ENCODE assay signal across 22 mouse cellular contexts in the genomic region with DNA sequence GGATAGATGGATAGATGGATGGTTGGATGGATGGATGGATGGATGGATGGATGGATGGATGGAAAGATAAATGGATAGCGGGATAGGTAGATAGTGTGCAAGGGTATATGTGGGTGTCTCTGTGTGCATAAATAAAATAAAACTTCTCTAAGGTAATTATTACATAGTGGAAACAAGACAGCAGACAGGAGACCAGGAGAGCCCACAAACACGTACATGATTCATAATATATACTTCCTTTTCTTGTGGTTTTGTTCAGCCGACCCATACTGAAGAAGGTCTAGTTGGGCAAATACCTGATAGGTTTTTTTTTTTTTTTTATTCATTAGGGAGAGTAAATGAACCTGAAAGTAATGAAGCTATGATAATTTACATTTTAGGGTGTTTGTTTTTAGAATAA.
"Had no signal": no experiment of that assay in that cellular context is flagged by ENCODE, and none has a peak within 500 bp of the region (broad histone marks: within the 10 kb centered on the region; RNA-seq: fewer than 3 reads in every experiment).

No protein-coding gene starts in this region.

- DNase-seq: gastrocnemius, adult 2 months; gastrocnemius, postnatal 10 days; gastrocnemius, postnatal 25 days; heart, adult 2 months; heart, postnatal 14 days; heart, postnatal 36 days; kidney, adult 11 months; kidney, adult 2 months; kidney, adult 9 months; kidney, postnatal 14 days; kidney, postnatal 4 days; layer of hippocampus, postnatal 36 days; liver; liver, embryonic 13.5 days had no signal

- H3K36me3 ChIP-seq: heart, embryonic 13.5 days; heart, embryonic 15.5 days; hindbrain, embryonic 13.5 days; hindbrain, embryonic 15.5 days; kidney, embryonic 15.5 days; limb, embryonic 10.5 days; limb, embryonic 12.5 days; liver, embryonic 13.5 days; liver, embryonic 15.5 days had no signal

- H3K27me3 ChIP-seq: heart, embryonic 13.5 days; heart, embryonic 15.5 days; hindbrain, embryonic 15.5 days; kidney, embryonic 15.5 days; limb, embryonic 12.5 days; liver, embryonic 13.5 days; liver, embryonic 15.5 days had no signal
